Mouse (Mus musculus) liver, embryonic 12.5 days (tissue): ENCODE data around the gene Foxd1. TPM values are rescaled to one million over a fixed set of nuclear protein-coding genes. Genes with fewer than 3 reads are reported as not detected.

ENCODE experiments used
- ATAC-seq: fragments of 200-750 bp; cut with Nextera tagmentation; 2 replicates; pipeline ENCODE4 v1.8.0; 2017; ENCODE audit warnings: moderate number of reproducible peaks, mild to moderate bottlenecking, moderate library complexity
- H3K27ac ChIP-seq: fragments of 300-500 bp; sonication (generic); 2 replicates; pipeline ENCODE4 v1.5.1; 2016; ENCODE audit warnings: mild to moderate bottlenecking
- H3K27me3 ChIP-seq: fragments of 300-500 bp; sonication (generic); replicated peaks from 2 replicates; pipeline ENCODE4 v1.6.1; 2016; ENCODE audit warnings: mild to moderate bottlenecking, moderate library complexity
- H3K36me3 ChIP-seq: fragments of 300-500 bp; sonication (generic); 2 replicates; pipeline ENCODE4 v1.6.1; 2016; ENCODE audit warnings: mild to moderate bottlenecking, moderate library complexity
- H3K4me1 ChIP-seq: fragments of 300-500 bp; sonication (generic); 2 replicates; pipeline ENCODE4 v1.6.1; 2016
- H3K4me2 ChIP-seq: fragments of 300-500 bp; sonication (generic); 2 replicates; pipeline ENCODE4 v1.6.1; 2016; ENCODE audit warnings: mild to moderate bottlenecking, moderate library complexity
- H3K4me3 ChIP-seq: fragments of 300-500 bp; sonication (generic); 2 replicates; pipeline ENCODE4 v1.5.1; 2016; ENCODE audit warnings: mild to moderate bottlenecking, moderate library complexity
- H3K9ac ChIP-seq: fragments of 300-500 bp; sonication (generic); 2 replicates; pipeline ENCODE4 v1.6.1; 2016; ENCODE audit warnings: mild to moderate bottlenecking, moderate library complexity
- H3K9me3 ChIP-seq: fragments of 300-500 bp; sonication (generic); replicated peaks from 2 replicates; pipeline ENCODE4 v1.6.1; 2016; ENCODE audit warnings: mild to moderate bottlenecking, moderate library complexity
- WGBS: fragments of 180-500 bp; shearing (Covaris S2); methylation state at CpG from one replicate; pipeline ENCODE4 v1.1.7; 2016; ENCODE audit not compliant: insufficient replicate concordance; 5-methylcytosine and 5-hydroxymethylcytosine counted together
- polyA plus RNA-seq: library from polyadenylated mRNA; unstranded; fragments of >200 nt; fragmentation: Nextera tagmentation; extraction: Ambion mirVana; gene quantifications from 2 replicates; pipeline ENCODE4 v1.2.1, GENCODE M21; 2016

Foxd1 gene
- polyA plus RNA-seq, 1 experiment from 2014 or later, result not detected

DNA sequence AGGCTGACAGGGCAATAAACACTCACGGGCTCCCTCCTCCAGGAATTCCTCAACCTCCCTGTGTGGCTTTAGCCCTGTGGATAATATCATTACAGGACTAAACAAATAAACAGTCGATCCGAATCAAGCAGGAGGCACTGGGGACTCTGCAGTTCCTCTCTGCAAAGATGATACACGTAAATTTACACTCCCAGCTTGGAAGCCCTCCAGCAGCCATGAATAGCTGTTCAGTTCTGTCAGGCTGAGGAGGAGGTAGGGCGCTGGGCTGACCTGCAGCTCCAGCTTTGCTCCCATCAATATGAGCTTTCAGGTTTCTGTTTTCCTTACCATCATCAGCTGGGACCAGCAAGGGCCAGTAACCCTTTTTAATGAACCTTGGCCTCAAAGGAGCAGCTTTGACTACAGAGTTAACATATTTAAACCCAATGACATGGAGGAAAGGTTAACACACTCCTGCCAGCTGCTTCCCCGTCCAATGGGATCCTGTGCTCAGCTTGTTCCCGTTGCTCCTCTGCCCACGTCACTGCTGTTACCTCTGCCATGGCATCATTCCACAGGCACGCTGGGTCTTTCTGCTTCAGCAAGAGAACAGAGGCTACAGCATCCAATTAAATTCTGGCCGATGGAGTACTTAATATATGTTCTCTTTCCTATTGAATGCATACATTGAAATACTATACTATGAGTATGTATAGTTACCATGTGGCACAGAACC, 39.5 kb downstream of the Foxd1 start:
- Histone ChIP-seq H3K36me3 (no peaks in the 10 kb centered on the region), H3K27me3 (peaks cover 53% of the 10 kb centered on the region), H3K27ac (no peak overlapping the region), H3K4me2 (no peak overlapping the region), H3K4me1 (no peaks in the 10 kb centered on the region), H3K4me3 (no peak overlapping the region), H3K9ac (no peak overlapping the region), H3K9me3 (no peaks in the 10 kb centered on the region)
- no peak for ATAC-seq
- 33% methylated on average over 10 of the region's 10 CpGs for WGBS

Other genes starting within 250 kb of the Foxd1 start
- gene Arhgef28, start 147.8 kb upstream of the Foxd1 start, polyA plus RNA-seq, result 0.85 and 1.2 TPM in 2 replicates
- gene Utp15, start 91.2 kb upstream of the Foxd1 start, polyA plus RNA-seq, result 26.9 and 28.4 TPM in 2 replicates
- gene Ankra2, start 91.2 kb upstream of the Foxd1 start, polyA plus RNA-seq, result 11.6 and 11.7 TPM in 2 replicates
- gene Gm21976, start 74.4 kb upstream of the Foxd1 start, polyA plus RNA-seq, result not detected in 2 replicates
- 552 and 568 TPM in 2 replicates for gene Btf3, start 37.2 kb upstream of the Foxd1 start, polyA plus RNA-seq
- gene Gm10320, start 137.8 kb downstream of the Foxd1 start, polyA plus RNA-seq, result 0.63 and 0.98 TPM in 2 replicates